Mouse (Mus musculus): Measurements from ENCODE around the gene Eomes. TPM values are rescaled to one million over a fixed set of nuclear protein-coding genes. Genes with fewer than 3 reads are reported as not detected.

The Eomes gene
- polyA plus RNA-seq, 1 experiment from 2014 or later: 1.6 TPM

DNA sequence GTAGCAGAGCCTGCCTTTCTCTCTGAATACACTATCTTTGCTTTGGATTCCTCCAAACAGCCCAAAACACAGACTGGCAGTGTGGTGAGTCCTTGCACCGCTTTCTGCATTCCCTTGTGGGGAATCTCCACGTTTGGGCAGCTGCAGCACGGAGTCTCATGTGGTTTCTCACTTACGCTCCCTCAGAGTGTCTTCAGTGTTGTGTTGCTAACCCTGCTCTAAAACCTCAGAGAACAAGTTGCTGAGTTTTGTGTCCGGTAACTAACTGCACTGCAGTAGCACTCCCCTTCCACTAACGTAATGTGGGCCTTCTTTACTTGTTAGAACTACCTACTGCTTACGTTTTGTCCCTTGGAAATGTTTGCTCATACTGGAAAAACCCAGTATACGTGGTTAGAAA is 41.1 kb downstream of the Eomes start:
- H3K36me3 ChIP-seq (ENCODE audit: control insufficient read depth, insufficient read depth, low read length): peaks cover 25% of the 10 kb centered on the region
- H3K27ac ChIP-seq (replicated peaks; ENCODE audit: low read depth, low read length): no peak overlapping the region
- no peaks in the 10 kb centered on the region for H3K27me3 ChIP-seq (ENCODE audit: control insufficient read depth, insufficient read depth, low read length)
- DNase-seq (no peak), ATAC-seq (ENCODE audit: low FRiP score, low TSS enrichment) (no peak)
- WGBS: 81% methylated on average over 8 of the region's 8 CpGs
- no peaks in the 10 kb centered on the region for H3K4me1 ChIP-seq (ENCODE audit: control insufficient read depth, insufficient read depth, low read length)
- H3K9me3 ChIP-seq (ENCODE audit: control insufficient read depth, low read length): no peaks in the 10 kb centered on the region
- H3K9ac ChIP-seq (replicated peaks; ENCODE audit: low read length): no peak overlapping the region
- H3K4me3 ChIP-seq (replicated peaks; ENCODE audit: low read depth, low read length): no peak overlapping the region
- no peak overlapping the region for H3K4me2 ChIP-seq (ENCODE audit: low read length)

DNA sequence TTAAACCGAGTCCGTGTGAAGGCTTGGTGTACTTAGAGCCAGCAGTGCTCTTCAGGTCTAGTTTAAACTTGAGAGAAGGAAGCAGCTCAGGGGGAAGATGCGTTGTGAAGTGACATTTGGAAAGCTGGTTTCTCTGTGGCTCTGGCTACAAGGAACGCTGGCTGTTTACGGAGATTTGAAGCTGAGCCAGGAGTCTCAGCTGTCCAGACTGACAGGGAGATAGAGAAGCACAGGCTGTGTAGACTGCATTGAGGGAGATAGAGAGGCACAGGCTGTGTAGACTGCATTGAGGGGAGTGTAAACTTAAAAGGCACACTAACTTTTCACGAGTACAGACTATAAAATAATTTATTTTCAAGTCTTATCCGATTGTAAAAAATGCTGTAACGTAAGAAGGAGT is 42.0 kb downstream of the Eomes start:
- DNase-seq (peak; percentile 32), ATAC-seq (ENCODE audit: low FRiP score, low TSS enrichment) (no peak)
- Histone ChIP-seq H3K4me2 (ENCODE audit: low read length) (no peak overlapping the region), H3K9me3 (ENCODE audit: control insufficient read depth, low read length) (no peaks in the 10 kb centered on the region), H3K27ac (replicated peaks; ENCODE audit: low read depth, low read length) (no peak overlapping the region), H3K4me1 (ENCODE audit: control insufficient read depth, insufficient read depth, low read length) (no peaks in the 10 kb centered on the region), H3K27me3 (ENCODE audit: control insufficient read depth, insufficient read depth, low read length) (no peaks in the 10 kb centered on the region), H3K9ac (replicated peaks; ENCODE audit: low read length) (no peak overlapping the region), H3K4me3 (replicated peaks; ENCODE audit: low read depth, low read length) (no peak overlapping the region), H3K36me3 (ENCODE audit: control insufficient read depth, insufficient read depth, low read length) (peaks cover 30% of the 10 kb centered on the region)
- 72% methylated on average over 8 of the region's 8 CpGs for WGBS

- Histone ChIP-seq H3K27ac (replicated peaks; ENCODE audit: low read depth, low read length) (no peak overlapping the region), H3K9ac (replicated peaks; ENCODE audit: low read length) (no peak overlapping the region)
- WGBS: 19% methylated on average over 3 of the region's 3 CpGs
These were observed 42.8 kb downstream of the Eomes start for GRCm38 (mm10) chr9:118520858-118521257.

GRCm38 (mm10) chr9:118521659-118522058 is 43.6 kb downstream of the Eomes start:
- no peaks in the 10 kb centered on the region for H3K27me3 ChIP-seq (ENCODE audit: control insufficient read depth, insufficient read depth, low read length)
- H3K27ac ChIP-seq (replicated peaks; ENCODE audit: low read depth, low read length): no peak overlapping the region
- no peak for DNase-seq
- H3K4me2 ChIP-seq (ENCODE audit: low read length): no peak overlapping the region
- no peak overlapping the region for H3K4me3 ChIP-seq (replicated peaks; ENCODE audit: low read depth, low read length)
- no peaks in the 10 kb centered on the region for H3K4me1 ChIP-seq (ENCODE audit: control insufficient read depth, insufficient read depth, low read length)
- no peak overlapping the region for H3K9ac ChIP-seq (replicated peaks; ENCODE audit: low read length)
- no peak for ATAC-seq (ENCODE audit: low FRiP score, low TSS enrichment)
- peaks cover 34% of the 10 kb centered on the region for H3K36me3 ChIP-seq (ENCODE audit: control insufficient read depth, insufficient read depth, low read length)
- H3K9me3 ChIP-seq (ENCODE audit: control insufficient read depth, low read length): no peaks in the 10 kb centered on the region
- 73% methylated on average over 8 of the region's 8 CpGs for WGBS

More at GRCm38 (mm10) chr9:118520858-118521257, 42.8 kb downstream of the Eomes start:
- Histone ChIP-seq H3K4me1 (ENCODE audit: control insufficient read depth, insufficient read depth, low read length) (no peaks in the 10 kb centered on the region), H3K4me2 (ENCODE audit: low read length) (no peak overlapping the region), H3K4me3 (replicated peaks; ENCODE audit: low read depth, low read length) (no peak overlapping the region), H3K27me3 (ENCODE audit: control insufficient read depth, insufficient read depth, low read length) (no peaks in the 10 kb centered on the region), H3K9me3 (ENCODE audit: control insufficient read depth, low read length) (no peaks in the 10 kb centered on the region), H3K36me3 (ENCODE audit: control insufficient read depth, insufficient read depth, low read length) (peaks cover 33% of the 10 kb centered on the region)
- DNase-seq (no peak), ATAC-seq (ENCODE audit: low FRiP score, low TSS enrichment) (no peak)

DNA sequence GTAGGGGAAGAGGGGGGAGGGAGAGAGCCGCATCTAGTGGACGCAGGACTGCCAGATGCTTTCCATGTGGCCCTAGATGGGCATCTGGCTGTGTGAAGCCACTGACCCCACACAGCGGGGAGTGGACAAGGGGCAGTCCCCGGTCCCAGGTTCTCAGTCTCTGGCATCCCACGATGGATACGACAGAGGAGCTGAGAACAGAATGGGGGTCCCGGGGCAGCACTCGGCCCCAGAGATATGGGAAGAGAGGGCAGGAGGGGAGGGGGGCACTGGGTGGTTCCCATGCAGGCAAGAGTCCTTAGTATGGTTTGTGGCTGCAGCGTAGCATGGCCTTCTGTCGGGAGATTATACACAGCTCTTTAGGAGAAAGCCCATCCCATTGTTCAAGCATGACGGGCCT is 45.7 kb downstream of the Eomes start:
- no peaks in the 10 kb centered on the region for H3K4me1 ChIP-seq (ENCODE audit: control insufficient read depth, insufficient read depth, low read length)
- DNase-seq (no peak), ATAC-seq (ENCODE audit: low FRiP score, low TSS enrichment) (no peak)
- 85% methylated on average over 11 of the region's 11 CpGs for WGBS
- no peak overlapping the region for H3K27ac ChIP-seq (replicated peaks; ENCODE audit: low read depth, low read length)
- no peaks in the 10 kb centered on the region for H3K27me3 ChIP-seq (ENCODE audit: control insufficient read depth, insufficient read depth, low read length)
- H3K4me3 ChIP-seq (replicated peaks; ENCODE audit: low read depth, low read length): no peak overlapping the region
- H3K9me3 ChIP-seq (ENCODE audit: control insufficient read depth, low read length): no peaks in the 10 kb centered on the region
- H3K36me3 ChIP-seq (ENCODE audit: control insufficient read depth, insufficient read depth, low read length): peaks cover 50% of the 10 kb centered on the region
- H3K9ac ChIP-seq (replicated peaks; ENCODE audit: low read length): no peak overlapping the region
- no peak overlapping the region for H3K4me2 ChIP-seq (ENCODE audit: low read length)

- H3K9me3 ChIP-seq (ENCODE audit: control insufficient read depth, low read length): no peaks in the 10 kb centered on the region
- no peak for ATAC-seq (ENCODE audit: low FRiP score, low TSS enrichment)
- peaks cover 81% of the 10 kb centered on the region for H3K36me3 ChIP-seq (ENCODE audit: control insufficient read depth, insufficient read depth, low read length)
- no peak overlapping the region for H3K9ac ChIP-seq (replicated peaks; ENCODE audit: low read length)
- no peaks in the 10 kb centered on the region for H3K27me3 ChIP-seq (ENCODE audit: control insufficient read depth, insufficient read depth, low read length)
- WGBS: 91% methylated on average over 18 of the region's 18 CpGs
- no peak overlapping the region for H3K4me2 ChIP-seq (ENCODE audit: low read length)
- H3K27ac ChIP-seq (replicated peaks; ENCODE audit: low read depth, low read length): no peak overlapping the region
- DNase-seq: no peak
- H3K4me1 ChIP-seq (ENCODE audit: control insufficient read depth, insufficient read depth, low read length): no peaks in the 10 kb centered on the region
- H3K4me3 ChIP-seq (replicated peaks; ENCODE audit: low read depth, low read length): no peak overlapping the region
These were observed 49.0 kb downstream of the Eomes start for GRCm38 (mm10) chr9:118527056-118527455.

DNA sequence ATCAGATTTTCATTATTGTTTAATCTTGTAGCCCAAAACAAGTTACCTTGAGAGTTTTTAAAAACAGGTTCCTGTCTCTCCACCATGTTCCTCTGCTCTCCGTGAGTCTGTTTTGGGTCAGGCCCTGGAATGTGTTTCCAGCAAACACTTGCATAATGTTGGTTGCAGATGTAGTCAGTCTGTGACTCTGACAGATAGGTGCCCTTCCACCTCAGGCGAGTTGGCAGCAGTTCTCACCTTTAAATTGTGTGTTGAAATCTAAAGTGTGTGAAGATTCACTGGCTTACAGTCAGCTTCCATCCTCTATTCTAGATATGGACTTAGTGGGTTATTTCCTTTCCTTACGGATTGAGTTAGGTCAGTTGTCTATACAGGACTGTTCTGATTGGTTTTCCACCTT is 51.8 kb downstream of the Eomes start:
- no peak overlapping the region for H3K4me2 ChIP-seq (ENCODE audit: low read length)
- ATAC-seq (ENCODE audit: low FRiP score, low TSS enrichment) (no peak), DNase-seq (no peak)
- H3K4me3 ChIP-seq (replicated peaks; ENCODE audit: low read depth, low read length): no peak overlapping the region
- 93% methylated on average over 3 of the region's 3 CpGs for whole genome bisulfite sequencing
- no peaks in the 10 kb centered on the region for H3K9me3 ChIP-seq (ENCODE audit: control insufficient read depth, low read length)
- H3K27ac ChIP-seq (replicated peaks; ENCODE audit: low read depth, low read length): no peak overlapping the region
- no peak overlapping the region for H3K9ac ChIP-seq (replicated peaks; ENCODE audit: low read length)
- no peaks in the 10 kb centered on the region for H3K27me3 ChIP-seq (ENCODE audit: control insufficient read depth, insufficient read depth, low read length)
- peaks cover 88% of the 10 kb centered on the region for H3K36me3 ChIP-seq (ENCODE audit: control insufficient read depth, insufficient read depth, low read length)
- H3K4me1 ChIP-seq (ENCODE audit: control insufficient read depth, insufficient read depth, low read length): no peaks in the 10 kb centered on the region

- 91% methylated on average over 6 of the region's 6 CpGs for WGBS
- peaks cover 86% of the 10 kb centered on the region for H3K36me3 ChIP-seq (ENCODE audit: control insufficient read depth, insufficient read depth, low read length)
- H3K9me3 ChIP-seq (ENCODE audit: control insufficient read depth, low read length): no peaks in the 10 kb centered on the region
These were observed 52.7 kb downstream of the Eomes start for GRCm38 (mm10) chr9:118530679-118531078.

GRCm38 (mm10) chr9:118532516-118533205 is 54.6 kb downstream of the Eomes start:
- H3K9ac ChIP-seq (replicated peaks; ENCODE audit: low read length): no peak overlapping the region
- no peak overlapping the region for H3K4me2 ChIP-seq (ENCODE audit: low read length)
- peaks cover 88% of the 10 kb centered on the region for H3K36me3 ChIP-seq (ENCODE audit: control insufficient read depth, insufficient read depth, low read length)
- ATAC-seq (ENCODE audit: low FRiP score, low TSS enrichment): no peak
- no peaks in the 10 kb centered on the region for H3K27me3 ChIP-seq (ENCODE audit: control insufficient read depth, insufficient read depth, low read length)
- no peaks in the 10 kb centered on the region for H3K9me3 ChIP-seq (ENCODE audit: control insufficient read depth, low read length)
- no peak for DNase-seq
- no peaks in the 10 kb centered on the region for H3K4me1 ChIP-seq (ENCODE audit: control insufficient read depth, insufficient read depth, low read length)
- 97% methylated on average over 7 of the region's 7 CpGs for WGBS
- H3K27ac ChIP-seq (replicated peaks; ENCODE audit: low read depth, low read length): no peak overlapping the region
- H3K4me3 ChIP-seq (replicated peaks; ENCODE audit: low read depth, low read length): no peak overlapping the region

More at GRCm38 (mm10) chr9:118530679-118531078, 52.7 kb downstream of the Eomes start:
- no peak overlapping the region for H3K9ac ChIP-seq (replicated peaks; ENCODE audit: low read length)
- no peak overlapping the region for H3K4me2 ChIP-seq (ENCODE audit: low read length)
- no peak for DNase-seq
- no peaks in the 10 kb centered on the region for H3K4me1 ChIP-seq (ENCODE audit: control insufficient read depth, insufficient read depth, low read length)
- H3K4me3 ChIP-seq (replicated peaks; ENCODE audit: low read depth, low read length): no peak overlapping the region
- H3K27ac ChIP-seq (replicated peaks; ENCODE audit: low read depth, low read length): no peak overlapping the region
- ATAC-seq (ENCODE audit: low FRiP score, low TSS enrichment): no peak
- no peaks in the 10 kb centered on the region for H3K27me3 ChIP-seq (ENCODE audit: control insufficient read depth, insufficient read depth, low read length)
